Mouse (Mus musculus) layer of hippocampus, adult 2 months (tissue): Measurements from ENCODE around the gene Rsl1d1. TPM values are rescaled to one million over a fixed set of nuclear protein-coding genes. Genes with fewer than 3 reads are reported as not detected.
"Not testable (repeated sequence)": the region's sequence is repeated elsewhere in the genome, so short reads cannot be mapped to it uniquely, and the experiment has no call there.

ENCODE experiments used
- DNase-seq, 2 experiments: peaks; one replicate each; pipeline ENCODE4 v3.0.0; 2022; ENCODE audit warnings: low spot score in 2 of 2
- H3K27ac ChIP-seq: fragments of 200-600 bp; 2 replicates; pipeline ENCODE4 v1.8.1; 2022
- H3K4me3 ChIP-seq: fragments of 200-600 bp; 2 replicates; pipeline ENCODE4 v1.8.1; 2022; ENCODE audit warnings: mild to moderate bottlenecking
- CTCF ChIP-seq: fragments of 200-600 bp; conservative IDR thresholded peaks from 2 replicates; pipeline ENCODE4 v1.8.1; 2022; ENCODE audit warnings: antibody characterized with exemption, mild to moderate bottlenecking, moderate library complexity
- microRNA-seq, 2 experiments: library from miRNA; unstranded; fragments of <30 nt; microRNA quantifications; one replicate each; pipeline ENCODE4 v1.2.0; 2021
- total RNA-seq, 2 experiments: library from RNA; stranded (reverse); gene quantifications; 2 replicates each; pipeline ENCODE4 v1.2.3; 2021

The Rsl1d1 gene
- total RNA-seq, 2 experiments from 2014 or later, result 54.1 to 58.0 TPM

GRCm38 (mm10) chr16:11177404-11177803, 25.7 kb downstream of the Rsl1d1 start:
- no peak overlapping the region for H3K4me3 ChIP-seq
- no peak for TF ChIP-seq CTCF
- no peak for DNase-seq
- H3K27ac ChIP-seq, result no peak overlapping the region

GRCm38 (mm10) chr16:11176884-11177244, 26.3 kb downstream of the Rsl1d1 start:
- DNase-seq, result no peak
- no peak for TF ChIP-seq CTCF
- peak overlapping the region; percentile 94 for H3K27ac ChIP-seq
- peak overlapping the region; percentile 99 for H3K4me3 ChIP-seq

DNA sequence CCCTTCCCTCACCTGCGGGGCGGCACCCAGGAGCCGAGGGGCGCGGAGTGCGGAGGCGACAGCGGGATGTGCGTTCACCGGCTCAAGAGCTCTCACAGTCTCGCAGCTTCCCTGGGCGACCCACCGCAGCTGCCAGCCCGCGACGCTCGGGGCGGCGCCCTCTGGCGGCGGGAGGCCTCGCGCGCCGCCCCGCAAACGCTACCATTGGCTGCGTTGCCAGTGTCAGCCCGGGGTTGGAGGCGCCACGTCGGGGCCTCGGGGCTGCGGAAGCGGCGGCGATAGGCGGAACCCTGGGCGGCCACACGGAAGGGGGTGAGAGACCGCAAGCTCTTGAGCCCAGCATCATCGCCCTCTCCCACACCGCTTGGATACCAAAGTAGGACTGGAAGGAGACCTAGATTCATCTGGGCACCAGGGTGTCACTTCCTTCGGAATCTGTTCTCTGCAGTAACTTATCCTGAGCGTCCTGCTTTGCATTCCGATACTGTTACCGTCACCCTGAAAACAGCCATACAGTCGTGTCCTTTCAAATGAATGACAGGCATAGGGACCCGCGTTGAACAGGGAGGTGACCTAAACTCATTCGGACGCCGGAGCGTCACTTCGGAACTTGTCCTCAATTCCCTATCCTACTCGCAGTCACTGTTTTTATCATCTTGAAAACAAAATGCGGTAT, 26.8 kb downstream of the Rsl1d1 start, which contains the start of gene Zc3h7a:
Gene Zc3h7a (minus strand): TSS at position 186 of the 676 bp plus-strand sequence.
- Histone ChIP-seq H3K4me3 (peak within 1 kb of the TSS; percentile 99), H3K27ac (peak within 1 kb of the TSS; percentile 94)
- TF ChIP-seq CTCF, result peak; percentile 96
- peak; percentile 90 to 92 for DNase-seq

GRCm38 (mm10) chr16:11175489-11176207, 27.5 kb downstream of the Rsl1d1 start:
- Histone ChIP-seq H3K4me3 (peak overlapping the region; percentile 99), H3K27ac (peak overlapping the region; percentile 94)
- DNase-seq, result peak in 1 of 2 experiments; percentile 37
- TF ChIP-seq CTCF, result no peak

GRCm38 (mm10) chr16:11175100-11175488, 28.0 kb downstream of the Rsl1d1 start:
- Histone ChIP-seq H3K4me3 (peak overlapping the region; percentile 99), H3K27ac (peak overlapping the region; percentile 94)
- TF ChIP-seq CTCF, result no peak
- no peak for DNase-seq

GRCm38 (mm10) chr16:11174671-11175081, 28.5 kb downstream of the Rsl1d1 start:
- TF ChIP-seq CTCF, result peak; percentile 82
- Histone ChIP-seq H3K27ac (peak overlapping the region; percentile 94; the same call in 1 of the 2 replicates), H3K4me3 (peak overlapping the region; percentile 99)
- peak; percentile 18 to 38 for DNase-seq

DNA sequence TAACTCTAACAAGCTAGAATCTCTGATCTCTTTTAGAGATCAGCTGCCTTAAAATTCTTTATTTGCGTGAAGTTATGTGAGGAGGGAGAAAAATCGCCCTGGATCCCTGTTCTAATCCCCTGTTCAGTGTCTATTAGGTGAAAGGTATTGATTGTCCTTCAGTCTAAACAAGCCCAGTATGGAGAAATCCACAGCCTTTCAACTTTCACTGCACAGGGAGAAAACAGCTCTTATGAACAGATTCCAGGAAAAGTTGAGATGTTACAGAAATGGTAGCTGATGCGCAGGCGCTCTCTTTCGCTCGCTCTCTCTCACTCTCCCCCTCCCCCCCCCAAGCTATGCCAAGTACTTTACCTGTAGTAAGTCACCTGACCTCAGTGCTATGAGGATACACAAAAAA, 31.5 kb downstream of the Rsl1d1 start:
- no peak for TF ChIP-seq CTCF
- Histone ChIP-seq H3K4me3 (no peak overlapping the region), H3K27ac (no peak overlapping the region)
- DNase-seq, result no peak

- Histone ChIP-seq H3K27ac (peak overlapping the region; percentile 86), H3K4me3 (no peak overlapping the region)
- peak; percentile 38 to 61 for DNase-seq
- TF ChIP-seq CTCF, result no peak
Observed at GRCm38 (mm10) chr16:11166431-11166830, 36.7 kb downstream of the Rsl1d1 start.

DNA sequence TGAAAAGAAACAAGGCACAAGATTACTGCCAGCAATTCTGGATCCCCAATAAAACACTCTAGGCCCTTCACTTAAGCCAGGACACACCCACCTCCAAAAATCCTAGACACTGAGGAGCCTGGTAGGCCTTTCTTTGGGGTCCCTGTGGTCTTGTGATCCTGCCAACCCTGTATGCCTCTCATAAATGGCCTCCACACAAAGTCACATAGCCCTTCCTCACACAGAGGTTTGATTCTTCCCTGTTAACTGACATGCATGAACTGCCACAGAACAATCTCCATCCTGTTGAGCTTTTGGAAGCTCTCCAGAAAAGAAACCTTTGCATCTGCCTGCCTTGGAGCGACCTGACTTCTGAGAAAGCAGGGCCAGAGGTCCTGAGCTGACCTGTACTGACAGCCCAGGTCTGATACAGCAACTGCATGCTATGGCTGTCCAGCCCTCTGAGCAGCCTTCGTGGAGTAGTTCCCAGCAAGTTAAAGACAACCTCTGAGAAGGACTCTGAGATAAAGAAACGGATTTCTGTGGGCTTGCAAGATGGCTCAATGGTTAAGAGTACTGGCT, 38.4 kb downstream of the Rsl1d1 start:
- H3K27ac ChIP-seq, result peak overlapping the region; percentile 46
- TF ChIP-seq CTCF, result no peak
- no peak overlapping the region for H3K4me3 ChIP-seq
- no peak for DNase-seq

GRCm38 (mm10) chr16:11157721-11158120, 45.4 kb downstream of the Rsl1d1 start:
- H3K27ac ChIP-seq, DNase-seq, H3K4me3 ChIP-seq: not testable (repeated sequence)

- H3K4me3 ChIP-seq, result no peak overlapping the region
- no peak for DNase-seq
- H3K27ac ChIP-seq, result no peak overlapping the region
- TF ChIP-seq CTCF, result peak; percentile 57
Observed at GRCm38 (mm10) chr16:11154500-11154899, 48.6 kb downstream of the Rsl1d1 start.

- not testable (repeated sequence) for H3K4me3 ChIP-seq, H3K27ac ChIP-seq
- DNase-seq, result peak; percentile 99 to 100
Observed at GRCm38 (mm10) chr16:11143706-11144483, 59.2 kb downstream of the Rsl1d1 start.

Small RNA genes within 50 kb of the gene (microRNA-seq; reads per million reads assigned to microRNA genes)
- 4.1 to 7.3 reads per million in 2 experiments for gene Gm23935

Other genes with a start within 250 kb of the Rsl1d1 start
- gene Snn, start 142.4 kb downstream of the Rsl1d1 start, total RNA-seq, result 100 to 1,000 TPM; 171 TPM
- 10 to 100 TPM; 14.1 to 14.5 TPM for gene Litaf, start 137.2 kb downstream of the Rsl1d1 start, total RNA-seq
- 10 to 100 TPM; 30.5 to 31.5 TPM for gene Txndc11, start 68.7 kb downstream of the Rsl1d1 start, total RNA-seq
- gene Zc3h7a, start 26.9 kb downstream of the Rsl1d1 start, total RNA-seq, result 10 to 100 TPM; 74.5 to 96.1 TPM
- 10 to 100 TPM; 85.1 to 86.5 TPM for gene Gspt1, start 51.0 kb upstream of the Rsl1d1 start, total RNA-seq
- gene Tnfrsf17, start 110.5 kb upstream of the Rsl1d1 start, total RNA-seq, result not detected
- 10 to 100 TPM; 23.8 to 24.9 TPM for gene Snx29, start 119.6 kb upstream of the Rsl1d1 start, total RNA-seq